Mouse (Mus musculus) cerebellum, adult (tissue): Measurements from ENCODE around the gene Pdilt.

Experiments
- ATAC-seq: cut with Nextera tagmentation; 2 replicates; pipeline ENCODE4 v1.9.2; 2017; ENCODE audit warnings: mild to moderate bottlenecking, moderate library complexity, mixed read lengths; ENCODE audit not compliant: insufficient number of reproducible peaks, low FRiP score, low TSS enrichment

Gene Pdilt

GRCm38 (mm10) chr7:119515492-119516271 is 7.6 kb downstream of the Pdilt start:
- no peak for ATAC-seq

GRCm38 (mm10) chr7:119513056-119513455 is 10.2 kb downstream of the Pdilt start:
- 0 out of 2 replicates have a peak, but pooled peaks have one; percentile 40 for ATAC-seq

- ATAC-seq: no peak
Measured at GRCm38 (mm10) chr7:119511143-119511542, 12.1 kb downstream of the Pdilt start.

GRCm38 (mm10) chr7:119490041-119490780 is 33.1 kb downstream of the Pdilt start:
- ATAC-seq: no peak

- no peak for ATAC-seq
Measured at GRCm38 (mm10) chr7:119486683-119487082, 36.6 kb downstream of the Pdilt start.

GRCm38 (mm10) chr7:119484154-119484553 is 39.1 kb downstream of the Pdilt start:
- no peak for ATAC-seq

- ATAC-seq: no peak
Measured at GRCm38 (mm10) chr7:119479256-119479655, 44.0 kb downstream of the Pdilt start, which contains the start of gene Umod. Gene Umod, minus strand, starts transcription at chr7:119479282.

GRCm38 (mm10) chr7:119476500-119477389 is 46.5 kb downstream of the Pdilt start:
- ATAC-seq: no peak

GRCm38 (mm10) chr7:119459185-119459584 is 64.1 kb downstream of the Pdilt start, which contains the start of gene Gp2:
Gene Gp2, minus strand, starts transcription at chr7:119459285.
- ATAC-seq: no peak

- ATAC-seq: no peak
Measured at GRCm38 (mm10) chr7:119454192-119454591, 69.1 kb downstream of the Pdilt start.

GRCm38 (mm10) chr7:119443849-119444248 is 79.4 kb downstream of the Pdilt start:
- ATAC-seq: no peak

GRCm38 (mm10) chr7:119441938-119442337 is 81.4 kb downstream of the Pdilt start:
- no peak for ATAC-seq
